Mouse (Mus musculus): ENCODE measurements at regions not wholly inside any gene's neighbourhood (a gene's known extent, or its start where the extent isn't known, plus 50 kb on each side); places are given as distances from the start of the nearest gene placed in this dataset.

DNA sequence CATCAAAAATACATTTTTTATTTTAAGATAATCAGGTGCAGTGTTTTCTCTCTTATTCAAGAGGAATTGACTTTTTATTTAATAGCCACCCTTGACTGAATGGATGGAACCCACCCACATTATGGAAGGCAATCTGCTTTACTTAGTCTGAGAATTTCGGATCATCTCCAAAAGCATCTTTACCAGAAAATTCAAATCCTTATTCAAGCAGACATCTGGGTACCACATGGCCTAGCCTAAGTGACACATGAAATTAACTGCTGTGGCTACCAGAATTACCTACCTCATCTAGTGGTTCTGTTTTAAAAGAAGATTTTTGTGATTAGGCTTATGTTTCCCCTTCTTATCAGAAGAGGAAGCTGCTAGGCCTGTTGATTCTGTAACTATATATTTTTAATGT, 178.9 kb upstream of the Tars start:
- ATAC-seq (ENCODE audit: insufficient number of reproducible peaks, low FRiP score, low TSS enrichment) = no peak

DNA sequence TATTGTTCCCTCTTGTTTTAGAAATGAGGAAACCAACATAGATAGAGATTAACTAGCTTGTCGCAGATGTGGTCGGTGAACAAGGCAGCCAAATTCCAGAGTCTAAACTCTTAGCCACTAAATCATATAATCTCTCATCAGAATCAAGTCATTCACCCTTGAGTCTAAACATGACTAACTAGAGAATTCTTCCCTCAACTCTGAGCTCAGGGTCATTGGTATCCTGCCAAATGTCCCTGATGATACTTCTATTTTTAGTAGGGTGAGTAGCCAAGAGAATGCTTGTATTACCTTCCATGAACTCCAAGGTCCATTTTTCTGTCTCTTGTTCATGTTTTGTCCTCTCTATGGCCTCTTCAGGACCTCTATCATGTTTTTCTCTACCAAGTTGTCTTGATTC, 174.9 kb upstream of the Tars start:
- ATAC-seq (ENCODE audit: insufficient number of reproducible peaks, low FRiP score, low TSS enrichment) = no peak

DNA sequence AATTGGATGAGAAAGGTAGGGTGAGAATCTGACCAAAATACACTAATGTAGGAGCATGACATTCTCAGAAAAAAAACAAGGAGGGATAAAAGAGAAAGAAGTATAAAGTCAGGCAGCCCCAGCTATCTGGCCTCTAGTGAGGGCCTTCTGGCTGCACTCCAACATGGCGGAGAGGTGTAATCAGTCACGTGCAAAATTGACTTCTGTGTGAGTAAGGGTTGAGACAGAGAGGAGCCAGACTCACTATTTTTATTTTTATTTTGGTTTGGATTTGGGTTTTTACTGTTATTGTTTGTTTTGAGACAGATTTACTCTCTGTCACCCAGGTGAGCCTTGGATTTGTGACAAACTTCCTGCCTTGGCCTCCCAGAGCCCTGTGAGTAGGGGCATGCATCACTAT, 174.0 kb upstream of the Tars start:
- ATAC-seq (ENCODE audit: insufficient number of reproducible peaks, low FRiP score, low TSS enrichment) = no peak

DNA sequence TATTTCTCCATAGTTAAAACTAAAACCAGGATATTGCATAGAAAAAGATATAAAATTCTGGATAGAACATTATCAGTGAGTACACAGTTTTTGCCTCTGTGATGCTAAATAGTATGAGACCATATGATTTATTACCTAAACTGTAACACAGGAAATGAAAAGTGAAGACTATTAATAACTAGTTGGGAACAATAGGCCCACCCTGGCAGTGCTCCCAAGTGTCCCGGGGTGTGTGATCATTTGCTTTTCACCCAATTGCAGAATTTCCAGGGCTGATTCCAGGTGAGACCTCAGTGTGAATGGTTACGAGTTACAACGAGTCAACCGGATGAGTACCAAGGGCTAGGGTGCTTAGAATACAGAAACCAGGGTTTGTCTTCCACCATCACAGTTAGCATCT, 172.6 kb upstream of the Tars start:
- no peak for ATAC-seq (ENCODE audit: insufficient number of reproducible peaks, low FRiP score, low TSS enrichment)

DNA sequence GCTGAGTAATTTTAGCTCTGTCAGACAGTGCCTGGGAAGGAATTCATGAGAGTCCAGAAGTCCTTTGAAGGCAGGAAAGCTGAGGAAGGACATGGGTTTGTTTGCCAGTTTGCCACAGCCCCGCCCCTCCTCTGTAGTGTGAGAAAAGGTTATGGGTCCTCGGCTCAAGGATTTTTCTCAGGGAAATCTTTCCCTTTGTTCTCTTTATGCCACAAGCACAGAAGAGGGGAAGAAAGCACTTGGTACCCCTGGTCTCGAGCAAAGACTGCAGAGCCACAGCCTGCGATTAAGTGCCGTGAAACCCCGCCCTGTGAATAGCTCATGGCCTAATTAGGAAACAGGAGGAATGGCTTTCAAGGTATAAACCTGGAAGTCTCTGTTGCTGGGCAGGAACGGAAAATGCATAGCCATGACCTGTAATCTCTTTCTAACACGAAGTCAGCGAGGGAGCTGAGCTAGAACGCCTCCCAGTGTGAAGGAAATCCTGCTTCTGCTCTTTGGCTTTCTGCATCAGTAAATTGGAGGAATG, 166.1 kb upstream of the Tars start:
- no peak for ATAC-seq (ENCODE audit: insufficient number of reproducible peaks, low FRiP score, low TSS enrichment)

DNA sequence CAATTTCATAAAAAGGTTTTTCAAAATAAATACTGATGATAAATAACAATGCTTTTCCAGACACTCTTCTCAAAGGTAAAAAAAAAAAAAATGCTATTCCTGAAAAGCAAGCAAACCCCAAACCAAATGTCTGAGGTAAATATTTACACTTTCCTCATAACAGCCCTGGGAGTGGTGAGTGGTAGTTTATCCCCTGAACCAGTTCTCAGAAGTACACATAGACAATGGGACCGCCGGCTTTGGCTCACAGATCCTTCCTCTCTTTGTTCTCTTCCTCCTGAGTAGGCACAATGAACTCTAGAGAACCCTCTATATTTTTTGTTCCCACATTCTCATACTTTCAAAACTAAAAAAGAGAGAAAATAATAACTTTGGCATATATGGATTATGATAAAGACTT, 153.1 kb upstream of the Tars start:
- no peak for ATAC-seq (ENCODE audit: insufficient number of reproducible peaks, low FRiP score, low TSS enrichment)

DNA sequence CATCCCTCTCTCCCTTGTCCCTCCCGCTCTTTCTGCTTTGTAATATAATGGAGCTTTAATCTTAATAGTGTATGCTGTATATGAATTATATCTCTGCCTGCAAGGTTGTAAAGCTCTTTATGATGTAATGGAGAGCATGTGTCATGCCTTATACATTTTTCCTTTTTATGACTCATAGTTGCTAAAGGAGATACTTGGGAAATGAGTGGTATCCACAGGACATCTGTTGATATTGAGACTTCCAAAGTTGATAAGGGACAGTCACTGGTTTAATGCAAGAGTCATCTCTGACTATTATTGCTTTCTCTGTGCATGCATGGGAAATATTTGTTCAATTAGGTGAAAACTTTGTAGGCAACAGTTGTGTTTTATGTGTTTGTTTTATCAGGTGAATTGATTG, 152.6 kb upstream of the Tars start:
- ATAC-seq (ENCODE audit: insufficient number of reproducible peaks, low FRiP score, low TSS enrichment) = no peak

DNA sequence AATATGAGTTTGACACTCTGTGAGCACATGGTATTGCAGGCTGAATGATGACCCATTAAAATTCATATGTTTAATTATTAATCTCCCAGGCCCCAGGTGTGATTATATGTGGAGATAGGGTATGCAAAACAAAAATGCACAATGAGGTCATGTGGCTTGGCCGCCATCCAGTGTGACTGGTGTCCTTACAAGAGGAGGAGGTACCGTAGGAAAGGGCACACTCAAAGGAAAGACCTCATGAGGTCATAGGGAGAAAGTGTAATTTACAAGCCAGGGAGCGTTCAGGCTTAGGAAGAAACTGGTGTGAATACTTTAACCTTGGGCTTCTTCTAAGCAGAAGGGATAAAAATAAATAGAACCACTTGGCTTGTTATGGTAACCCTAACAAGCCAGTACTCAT, 140.0 kb upstream of the Tars start:
- no peak for ATAC-seq (ENCODE audit: insufficient number of reproducible peaks, low FRiP score, low TSS enrichment)

DNA sequence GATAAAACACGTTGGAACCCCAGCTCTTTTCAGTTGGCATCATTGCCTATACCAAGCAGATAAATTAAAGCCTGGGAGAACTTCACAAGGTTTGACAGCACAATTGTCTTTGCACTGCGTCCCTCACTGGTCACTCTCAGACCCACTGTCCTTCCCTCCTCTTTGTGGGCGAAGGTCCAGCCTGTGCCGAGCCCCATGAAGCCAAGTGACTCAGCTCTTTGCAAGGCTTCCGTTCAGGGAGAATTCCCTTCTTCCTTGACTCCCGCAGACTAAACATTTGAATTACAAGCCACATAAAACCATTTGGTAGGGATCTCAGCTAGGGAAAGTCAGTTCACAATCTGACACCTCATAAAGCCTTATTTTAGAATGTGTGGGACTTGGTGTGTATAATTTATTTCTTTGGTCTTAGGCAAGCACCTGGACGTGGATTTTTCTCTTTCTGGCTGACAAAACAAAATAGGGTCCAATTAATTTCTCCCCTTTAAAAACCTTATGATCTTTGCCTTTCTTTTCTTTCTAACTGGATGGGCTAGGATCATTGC, 136.7 kb upstream of the Tars start:
- ATAC-seq (ENCODE audit: insufficient number of reproducible peaks, low FRiP score, low TSS enrichment) = no peak

DNA sequence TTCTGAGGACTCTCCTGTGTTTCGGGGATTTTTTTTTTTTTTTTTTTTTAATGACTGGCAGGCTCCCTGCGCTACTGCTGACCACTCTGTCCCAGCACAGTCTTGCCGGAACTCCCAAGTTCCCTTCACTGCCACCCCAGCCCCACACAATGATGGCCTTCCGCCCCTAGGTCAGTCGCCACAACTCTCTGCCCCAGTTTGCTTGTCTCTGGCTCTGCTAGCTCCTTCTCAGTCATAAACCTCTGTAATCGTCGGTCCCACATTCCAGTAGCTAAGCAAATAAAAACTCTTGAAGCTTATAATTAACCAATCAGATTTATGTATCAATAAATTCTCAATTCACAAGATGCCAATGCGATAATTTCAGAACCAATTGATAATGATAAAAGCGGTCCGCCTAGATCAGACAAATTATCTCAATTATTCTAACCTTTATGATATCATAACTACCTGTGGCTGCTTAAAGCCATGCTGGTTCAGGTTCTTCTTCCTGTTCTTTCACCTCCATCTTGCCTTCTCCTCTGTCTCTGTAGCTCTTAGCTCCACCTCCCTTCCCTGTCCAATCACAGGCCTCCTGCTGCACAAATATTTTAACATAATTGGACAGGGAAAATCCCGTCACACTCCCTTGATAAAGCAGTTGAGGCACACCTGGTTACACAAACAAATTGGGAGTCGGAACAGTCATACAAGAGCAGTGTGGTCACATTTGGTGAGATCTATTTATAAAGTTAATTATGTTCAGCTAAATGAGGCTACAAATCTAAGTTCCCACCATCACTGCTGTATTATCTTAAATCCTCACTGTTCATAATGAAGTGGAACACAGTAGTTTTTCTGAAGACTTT, 135.2 kb upstream of the Tars start:
- no peak for ATAC-seq (ENCODE audit: insufficient number of reproducible peaks, low FRiP score, low TSS enrichment)

DNA sequence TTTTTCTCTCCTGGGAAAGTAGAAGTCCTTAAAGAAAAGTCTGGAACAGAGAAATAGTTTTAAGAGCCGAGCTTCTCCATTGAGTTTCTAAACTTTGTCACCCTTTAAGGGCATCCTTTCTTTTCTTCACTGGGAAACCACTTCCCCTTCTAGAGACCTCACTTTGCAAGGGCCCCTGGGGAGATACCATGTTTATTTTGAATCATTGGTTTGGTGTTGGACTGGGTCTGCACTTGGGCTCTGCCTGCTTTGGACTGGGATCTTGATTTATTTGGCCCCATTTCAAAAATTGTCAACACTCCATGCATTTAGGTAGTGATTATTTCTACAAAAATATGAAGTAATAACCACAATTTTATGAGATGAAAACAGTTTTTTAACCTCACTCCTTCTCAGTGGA, 134.2 kb upstream of the Tars start:
- ATAC-seq (ENCODE audit: insufficient number of reproducible peaks, low FRiP score, low TSS enrichment) = no peak

DNA sequence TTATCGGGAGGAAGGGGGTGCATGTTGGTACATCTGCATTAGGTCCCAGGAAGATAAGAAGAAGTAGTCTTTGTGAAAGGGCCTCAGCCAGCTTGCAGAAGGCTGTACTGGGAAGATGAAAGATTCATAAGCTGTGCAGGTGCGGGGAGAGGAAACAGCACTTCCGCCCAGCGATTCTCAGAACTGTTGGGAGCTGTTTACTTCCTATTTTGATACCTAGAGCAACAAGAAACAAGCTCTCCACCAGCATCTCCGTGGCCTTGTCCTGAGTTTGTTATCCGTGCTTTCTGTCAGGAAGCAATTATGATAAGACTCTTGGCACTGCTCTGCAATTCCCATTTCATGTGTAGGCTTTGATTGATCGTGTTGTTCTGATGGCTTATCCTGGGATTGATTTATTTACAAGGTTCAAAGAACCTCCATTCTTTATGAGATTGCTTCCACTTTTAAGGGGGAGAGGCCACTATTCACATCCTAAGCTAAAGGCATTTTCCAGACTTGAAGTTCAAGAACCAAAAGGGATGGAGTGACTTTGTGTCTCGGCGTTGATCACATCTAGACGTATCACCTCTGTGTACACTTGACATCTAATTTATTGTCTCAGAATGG, 133.6 kb upstream of the Tars start:
- no peak for ATAC-seq (ENCODE audit: insufficient number of reproducible peaks, low FRiP score, low TSS enrichment)

DNA sequence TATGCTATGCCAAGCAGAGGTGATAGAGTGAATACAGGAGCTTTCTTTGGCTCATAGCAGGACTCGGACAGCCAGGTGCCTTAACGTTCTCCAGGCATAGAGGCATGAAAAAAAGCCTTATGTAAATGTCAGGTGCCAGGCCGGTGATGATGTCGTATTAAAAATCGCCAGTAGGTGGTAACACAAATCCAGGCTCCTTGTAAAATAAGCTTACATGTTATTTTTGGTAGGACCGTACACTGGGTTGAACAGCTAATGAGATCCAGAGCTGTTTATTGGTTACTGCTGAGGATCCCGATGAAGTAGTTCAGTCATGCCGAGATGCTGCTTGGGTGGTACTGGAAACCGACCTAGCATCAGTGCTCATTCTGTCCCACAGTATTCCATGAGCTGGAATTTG, 133.1 kb upstream of the Tars start:
- ATAC-seq (ENCODE audit: insufficient number of reproducible peaks, low FRiP score, low TSS enrichment) = no peak

DNA sequence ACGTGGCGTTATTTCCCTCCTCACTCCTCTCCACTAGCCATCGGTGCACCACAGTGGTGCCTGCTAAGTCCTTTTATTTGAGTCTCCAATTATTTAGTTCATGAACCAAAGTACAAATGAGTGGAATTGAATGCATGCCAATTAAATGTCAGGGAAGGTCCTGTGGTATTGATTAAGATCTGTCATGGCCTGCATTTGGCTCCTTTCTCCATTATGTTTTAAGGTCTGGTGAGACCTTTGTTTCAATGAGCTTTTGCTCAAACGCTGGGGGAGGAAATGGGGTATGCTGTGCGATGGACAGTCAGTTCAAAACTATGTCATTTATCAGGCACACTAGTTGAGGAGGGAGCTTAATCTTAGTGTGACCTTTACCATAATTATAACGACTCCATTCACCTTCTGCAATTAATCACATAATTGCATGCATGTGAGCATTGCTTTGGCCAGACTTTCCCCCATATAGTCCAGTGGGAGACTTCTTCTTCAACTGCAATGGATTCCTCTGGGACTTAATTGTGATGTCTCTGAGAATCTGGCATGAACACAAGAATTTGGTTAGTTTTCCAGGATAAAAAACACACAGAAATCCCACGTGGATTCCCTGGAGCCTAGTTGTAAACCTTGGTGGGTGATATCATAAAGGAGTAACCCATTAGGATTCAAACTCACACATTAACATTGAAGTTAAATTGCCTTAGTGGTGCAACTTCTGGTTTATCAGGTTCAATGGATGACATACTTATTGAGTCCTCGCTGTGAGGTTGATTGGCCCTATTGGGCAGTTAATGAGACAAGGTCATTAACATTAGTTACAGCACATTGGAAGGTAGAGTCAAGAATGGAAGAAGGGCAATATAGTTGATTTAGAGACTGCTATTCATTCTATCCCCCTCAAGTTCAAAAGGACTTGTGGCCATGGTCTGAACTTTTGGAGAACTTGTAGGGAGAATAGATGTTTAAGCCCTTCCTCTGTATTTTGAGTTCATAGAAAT, 130.7 kb upstream of the Tars start:
- ATAC-seq (ENCODE audit: insufficient number of reproducible peaks, low FRiP score, low TSS enrichment) = no peak

DNA sequence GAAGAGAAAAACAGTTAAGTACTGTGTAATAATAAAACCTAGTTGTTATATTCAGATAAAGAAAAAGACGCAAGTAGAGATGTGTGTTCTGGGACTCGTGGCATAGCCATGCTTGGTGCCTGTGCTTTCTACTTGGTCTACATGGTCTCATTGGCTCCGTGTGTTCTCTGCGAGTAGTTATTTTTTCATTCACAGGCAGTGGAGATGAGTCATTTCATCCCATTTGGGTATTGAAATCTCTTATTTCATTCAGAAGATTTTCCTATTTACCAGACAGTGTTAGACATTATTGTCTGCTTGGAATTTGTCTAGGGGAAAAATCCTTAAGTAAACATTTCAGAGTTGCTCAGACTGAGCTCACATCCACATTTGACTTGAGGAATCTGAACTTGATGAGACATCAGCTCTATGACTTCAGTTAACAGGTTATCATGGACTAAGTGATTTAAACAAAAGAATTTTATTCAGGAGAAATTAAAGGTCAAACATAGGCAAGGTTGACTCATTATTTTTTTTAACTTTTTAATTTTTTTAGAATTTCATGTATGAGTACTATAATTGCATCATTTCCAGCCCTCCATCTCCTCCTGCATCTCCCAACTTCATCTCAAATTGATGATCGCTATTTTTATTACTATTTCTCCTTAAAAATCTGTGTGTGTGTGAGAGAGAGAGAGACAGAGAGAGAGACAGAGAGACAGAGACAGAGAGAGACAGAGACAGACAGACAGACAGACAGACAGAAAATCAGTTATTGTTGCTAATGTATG, 125.1 kb upstream of the Tars start:
- ATAC-seq (ENCODE audit: insufficient number of reproducible peaks, low FRiP score, low TSS enrichment) = no peak

DNA sequence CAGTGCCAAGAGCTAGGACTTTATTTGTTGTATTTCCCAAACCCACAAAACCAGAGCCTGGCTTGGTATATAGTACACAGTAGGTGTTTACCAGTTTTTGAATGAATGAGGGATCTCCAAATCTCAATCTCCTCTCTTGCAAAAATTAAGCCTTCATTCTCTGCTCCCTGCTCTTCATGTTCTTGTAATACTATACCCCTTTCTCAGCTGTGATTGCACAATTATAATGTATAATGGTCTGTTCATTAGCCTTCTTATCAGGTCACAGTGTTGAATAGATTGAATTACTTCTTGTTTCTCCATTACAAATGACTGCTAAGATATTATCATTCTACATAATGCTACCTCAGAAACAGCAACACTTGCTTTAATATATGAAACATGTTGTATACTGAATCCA, 119.1 kb upstream of the Tars start:
- no peak for ATAC-seq (ENCODE audit: insufficient number of reproducible peaks, low FRiP score, low TSS enrichment)

DNA sequence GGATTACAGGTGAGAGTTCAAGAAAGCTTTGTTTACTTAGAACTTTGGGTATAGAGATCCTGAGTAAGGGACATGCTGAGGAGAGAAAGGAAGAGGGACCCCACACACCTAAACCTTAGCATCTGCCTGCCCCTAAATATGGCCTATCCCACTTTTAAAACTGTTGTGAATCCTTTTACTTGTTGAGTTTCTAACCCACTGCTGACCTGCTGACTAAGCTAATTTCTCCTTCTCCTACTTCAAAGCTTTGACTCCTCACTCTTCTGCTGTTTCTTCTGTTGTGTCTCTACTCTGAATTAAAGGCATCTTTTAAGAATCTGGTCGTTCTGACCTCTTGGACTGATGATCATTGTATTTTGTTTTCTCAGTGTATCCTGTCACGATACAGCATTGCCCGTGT, 118.4 kb upstream of the Tars start:
- no peak for ATAC-seq (ENCODE audit: insufficient number of reproducible peaks, low FRiP score, low TSS enrichment)

DNA sequence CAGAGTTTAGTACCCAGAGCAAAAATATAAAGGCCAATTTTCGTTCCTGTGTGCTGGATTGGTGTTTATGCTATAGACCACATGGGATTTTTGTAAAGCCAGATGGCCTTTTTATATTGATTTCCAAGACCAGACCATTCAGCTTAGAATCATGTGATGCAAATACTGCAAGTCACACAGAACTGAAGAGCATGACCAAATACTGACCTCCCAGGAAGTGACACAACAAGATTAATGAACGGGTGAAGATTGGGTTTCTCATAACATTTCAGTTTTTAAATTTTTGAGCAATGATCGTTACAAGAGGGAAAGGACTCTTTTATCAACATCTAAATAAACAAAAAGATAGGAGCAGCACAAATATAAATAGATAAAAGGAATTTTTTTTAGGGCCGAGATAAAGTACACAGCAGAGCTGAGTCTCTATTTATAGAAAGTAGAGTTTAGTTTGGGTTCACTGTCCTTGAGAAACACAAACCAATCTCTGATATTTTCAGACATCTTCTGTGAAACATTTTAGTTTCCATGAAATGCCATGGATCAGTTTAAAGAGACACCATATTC, 105.7 kb upstream of the Tars start:
- ATAC-seq (ENCODE audit: insufficient number of reproducible peaks, low FRiP score, low TSS enrichment) = no peak

DNA sequence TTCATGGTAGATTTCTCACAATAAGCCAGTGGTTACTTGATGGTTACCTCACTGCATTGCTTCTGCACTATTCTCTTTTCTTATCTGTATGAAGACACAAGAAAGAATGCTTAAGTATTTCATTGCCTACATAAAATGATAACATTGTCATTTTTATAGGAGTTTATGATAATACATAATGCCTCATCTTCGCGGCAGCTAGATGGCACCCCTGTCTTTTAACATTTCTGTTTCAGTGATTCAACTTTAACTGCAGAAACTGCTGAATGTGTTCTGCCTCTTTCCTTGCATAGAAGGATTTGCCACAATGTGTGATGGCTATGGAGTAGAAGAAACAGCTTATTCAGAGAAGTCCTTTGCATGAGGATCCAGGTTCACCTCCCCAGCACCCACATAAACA, 97.0 kb upstream of the Tars start:
- no peak for ATAC-seq (ENCODE audit: insufficient number of reproducible peaks, low FRiP score, low TSS enrichment)

DNA sequence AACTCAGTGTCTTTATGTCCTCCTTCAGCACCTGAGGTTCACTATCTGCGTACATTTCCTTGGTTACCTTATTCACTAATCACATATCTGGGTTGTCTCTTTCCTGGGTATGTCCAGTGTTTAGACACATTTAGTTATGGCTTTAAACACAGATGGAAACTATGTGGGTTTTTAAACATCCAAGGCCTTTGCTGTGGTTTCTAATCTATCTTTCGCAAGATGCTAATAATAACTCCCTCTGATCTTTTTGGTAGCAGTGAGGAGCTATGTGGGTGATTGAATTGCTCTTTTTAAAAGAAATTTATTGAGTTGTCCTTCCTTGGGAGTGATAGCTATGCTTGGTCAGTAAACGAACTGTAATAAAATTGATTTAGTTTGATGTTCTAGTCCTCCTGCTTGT, 89.7 kb upstream of the Tars start:
- ATAC-seq (ENCODE audit: insufficient number of reproducible peaks, low FRiP score, low TSS enrichment) = no peak

Measured in cerebellum, adult (tissue).